Mouse (Mus musculus) brain, embryonic 14.5 days (tissue): ENCODE results near the gene Plin4.

Experiments
- CTCF ChIP-seq: fragments of 200-500 bp; IDR thresholded peaks from 2 replicates; pipeline ENCODE4 v1.5.1; 2012; ENCODE audit warnings: inconsistent platforms, mild to moderate bottlenecking, moderate library complexity, borderline replicate concordance; ENCODE audit not compliant: insufficient read depth, insufficient read length; ENCODE audit errors: extremely low read depth
- POLR2A ChIP-seq: fragments of 200-500 bp; IDR thresholded peaks from 2 replicates; pipeline ENCODE4 v1.6.1; 2012; ENCODE audit warnings: mild to moderate bottlenecking, inconsistent platforms, borderline replicate concordance; ENCODE audit not compliant: poor library complexity, insufficient read depth, insufficient read length, severe bottlenecking; ENCODE audit errors: extremely low read depth

DNA sequence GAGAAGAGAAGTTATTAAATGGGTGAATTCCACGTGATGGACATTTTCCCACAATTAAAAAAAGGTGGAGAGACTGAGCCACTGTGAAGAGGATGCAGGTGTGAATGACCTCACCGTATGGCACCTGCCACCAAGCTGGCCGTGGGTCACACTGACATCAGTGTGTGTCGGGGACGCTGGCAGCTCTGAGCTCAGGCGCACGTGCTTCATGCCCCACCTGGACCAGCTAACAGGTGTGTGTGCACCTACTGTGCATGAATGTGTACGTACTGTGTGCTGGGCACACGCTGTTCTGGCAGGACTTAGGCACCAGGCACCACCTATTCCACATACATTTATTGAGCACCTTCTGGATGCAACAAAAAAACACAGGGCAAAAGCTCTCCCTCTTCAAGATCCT, 34.9 kb upstream of the Plin4 start:
- TF ChIP-seq POLR2A (no peak), CTCF (no peak)
